Mouse (Mus musculus) granulocyte monocyte progenitor cell, adult 5-6 weeks (primary cell): ENCODE results near the gene Pabpc4. TPM values are rescaled to one million over a fixed set of nuclear protein-coding genes. Genes with fewer than 3 reads are reported as not detected.
"Not testable (repeated sequence)": the region's sequence is repeated elsewhere in the genome, so short reads cannot be mapped to it uniquely, and the experiment has no call there.

ENCODE experiments used
- ATAC-seq: replicated peaks from 2 replicates; pipeline ENCODE4 v1.8.0; 2016; ENCODE audit warnings: mild to moderate bottlenecking, moderate TSS enrichment, inconsistent platforms; ENCODE audit not compliant: poor library complexity, severe bottlenecking
- total RNA-seq, 2 experiments: library from RNA; stranded (forward) in 1 of 2; stranded (reverse) in 1 of 2; fragments of 200-712, 200-1000 nt in 1 of 2; fragments of >200 nt in 1 of 2; fragmentation: Nextera tagmentation in 1 of 2; gene quantifications; 2 replicates each; pipeline ENCODE4 v1.2.3; 2014 to 2017

The Pabpc4 gene
- total RNA-seq, 2 experiments from 2014 or later, result 93.4 to 112 TPM

- no peak for ATAC-seq
Observed at GRCm38 (mm10) chr4:123246651-123247050, 15.5 kb upstream of the Pabpc4 start.

DNA sequence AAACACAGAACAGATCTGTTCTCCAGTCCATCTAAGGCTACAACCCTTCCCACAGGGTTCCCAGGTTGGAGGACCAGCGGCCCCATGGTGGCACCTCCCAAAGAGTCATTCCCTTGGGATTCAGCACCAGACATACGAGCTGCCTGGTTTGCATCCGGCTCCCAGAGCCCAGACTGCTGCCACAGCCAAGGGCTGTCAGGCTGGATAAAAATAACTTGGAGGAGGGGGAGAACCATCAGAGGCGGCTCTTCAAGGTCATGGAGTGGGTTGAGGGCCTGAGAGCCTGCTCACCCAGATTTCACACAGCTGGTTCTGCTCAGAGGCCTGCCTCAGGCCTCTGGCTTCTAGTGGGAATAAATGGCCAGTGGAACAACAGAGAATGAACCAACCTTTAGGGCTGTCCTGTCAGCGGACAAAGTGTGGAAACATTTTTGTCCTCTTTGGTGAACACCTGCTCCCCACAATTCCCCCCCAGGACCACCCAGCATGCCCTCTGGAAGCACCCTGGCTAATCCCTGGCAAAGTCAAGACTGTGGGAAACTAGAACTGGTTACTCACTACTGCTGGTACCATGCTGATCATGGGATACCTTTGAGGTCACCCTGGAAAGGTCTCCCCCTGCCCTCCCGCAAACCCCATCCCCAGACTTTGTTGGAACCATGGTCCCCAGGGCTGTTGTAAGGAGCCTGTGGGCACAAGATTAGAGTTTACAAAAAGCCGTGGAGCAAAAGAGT, 14.8 kb upstream of the Pabpc4 start:
- no peak for ATAC-seq

DNA sequence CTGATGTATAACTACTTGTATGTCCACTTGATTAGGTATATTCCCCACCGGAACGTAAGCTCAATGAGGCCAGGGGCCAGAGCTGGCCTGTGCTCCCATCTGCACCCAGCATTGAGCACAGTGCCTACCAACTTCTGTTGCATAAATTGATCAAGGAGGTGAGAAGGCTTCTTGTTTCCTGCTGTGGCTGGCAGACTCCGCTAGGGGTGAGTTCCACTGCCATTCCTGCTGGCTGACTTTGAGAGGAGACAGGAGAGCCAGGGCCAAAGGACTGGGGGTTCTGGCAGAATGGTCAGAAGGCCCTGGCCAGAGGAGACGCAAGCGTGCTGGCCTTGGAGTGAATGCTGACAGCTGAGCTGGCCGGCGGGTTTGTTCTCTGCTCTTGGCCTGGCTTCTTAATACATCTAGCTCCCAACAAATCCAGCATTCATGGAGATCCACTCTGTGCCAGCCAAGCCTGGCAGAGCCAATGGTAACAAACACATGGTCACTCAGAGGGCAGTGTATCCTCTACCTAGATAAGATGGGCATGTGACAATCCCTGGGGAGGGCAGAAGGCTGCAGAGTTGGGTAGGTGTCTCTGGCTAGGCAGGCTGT, 13.1 kb upstream of the Pabpc4 start:
- no peak for ATAC-seq

DNA sequence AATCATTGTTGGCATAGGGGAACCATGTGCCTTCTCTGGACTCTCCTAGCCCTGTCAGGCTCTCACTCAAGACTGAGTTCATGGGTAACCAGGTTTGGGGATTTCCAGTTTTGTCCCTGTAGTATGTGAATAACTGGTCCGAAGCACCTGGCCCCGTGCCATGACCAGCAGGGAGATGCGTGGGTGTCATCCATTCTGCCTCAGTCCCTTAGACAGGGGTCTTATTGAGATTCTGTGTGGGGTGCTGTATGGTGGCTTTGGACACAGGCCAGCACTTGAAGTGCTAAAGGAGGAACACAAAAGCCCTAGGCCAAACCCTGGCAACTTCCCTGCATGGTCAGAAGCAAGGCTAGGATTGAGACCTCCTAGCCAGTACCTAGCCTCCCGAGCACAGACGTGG, 9.9 kb upstream of the Pabpc4 start:
- no peak for ATAC-seq

- peak; percentile 75 for ATAC-seq
Observed at GRCm38 (mm10) chr4:123254617-123255016, 7.5 kb upstream of the Pabpc4 start.

- ATAC-seq, result no peak
Observed at GRCm38 (mm10) chr4:123260071-123260746, 1.9 kb upstream of the Pabpc4 start.

DNA sequence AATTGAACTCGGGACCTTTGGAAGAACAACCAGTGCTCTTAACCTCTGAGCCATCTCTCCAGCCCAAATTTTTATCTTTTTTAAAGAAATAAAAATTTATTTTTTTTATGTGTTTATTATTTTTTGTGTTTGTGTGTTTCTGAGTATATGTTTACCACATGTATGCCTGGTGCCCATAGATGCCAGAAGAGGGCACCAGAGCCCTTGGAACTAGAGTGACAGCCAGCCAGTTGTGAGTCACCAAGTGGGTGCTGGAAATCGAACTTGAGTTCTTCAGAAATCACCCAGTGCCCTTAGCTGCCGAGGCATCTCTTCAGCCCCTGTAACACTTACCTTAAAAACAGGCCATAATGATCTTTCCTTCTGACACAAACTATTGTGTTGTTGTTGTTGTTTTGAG, 8.9 kb downstream of the Pabpc4 start:
- ATAC-seq, result no peak

GRCm38 (mm10) chr4:123280117-123280516, 18.0 kb downstream of the Pabpc4 start:
- ATAC-seq, result no peak

GRCm38 (mm10) chr4:123282500-123282899, 20.3 kb downstream of the Pabpc4 start:
- ATAC-seq, result peak; percentile 96

- peak; percentile 67 for ATAC-seq
Observed at GRCm38 (mm10) chr4:123282915-123283674, 20.9 kb downstream of the Pabpc4 start.

DNA sequence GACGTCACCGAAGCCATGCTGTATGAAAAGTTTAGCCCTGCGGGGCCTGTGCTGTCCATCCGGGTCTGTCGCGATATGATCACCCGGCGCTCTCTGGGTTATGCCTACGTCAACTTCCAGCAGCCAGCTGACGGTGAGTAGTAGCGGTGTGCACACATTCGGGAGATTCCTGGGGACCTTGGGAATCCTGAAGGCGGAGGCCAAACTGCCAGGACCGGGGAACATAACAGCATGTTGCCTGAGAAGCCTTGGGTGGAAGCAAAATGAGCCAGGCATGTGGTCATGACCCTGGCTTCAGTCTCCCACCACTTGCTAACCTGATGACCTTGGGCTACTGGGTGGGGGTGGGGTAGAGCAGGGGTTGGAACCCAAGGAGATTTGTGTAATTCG, 21.5 kb downstream of the Pabpc4 start:
- 0 out of 2 replicates have a peak, but pooled peaks have one; percentile 15 for ATAC-seq

DNA sequence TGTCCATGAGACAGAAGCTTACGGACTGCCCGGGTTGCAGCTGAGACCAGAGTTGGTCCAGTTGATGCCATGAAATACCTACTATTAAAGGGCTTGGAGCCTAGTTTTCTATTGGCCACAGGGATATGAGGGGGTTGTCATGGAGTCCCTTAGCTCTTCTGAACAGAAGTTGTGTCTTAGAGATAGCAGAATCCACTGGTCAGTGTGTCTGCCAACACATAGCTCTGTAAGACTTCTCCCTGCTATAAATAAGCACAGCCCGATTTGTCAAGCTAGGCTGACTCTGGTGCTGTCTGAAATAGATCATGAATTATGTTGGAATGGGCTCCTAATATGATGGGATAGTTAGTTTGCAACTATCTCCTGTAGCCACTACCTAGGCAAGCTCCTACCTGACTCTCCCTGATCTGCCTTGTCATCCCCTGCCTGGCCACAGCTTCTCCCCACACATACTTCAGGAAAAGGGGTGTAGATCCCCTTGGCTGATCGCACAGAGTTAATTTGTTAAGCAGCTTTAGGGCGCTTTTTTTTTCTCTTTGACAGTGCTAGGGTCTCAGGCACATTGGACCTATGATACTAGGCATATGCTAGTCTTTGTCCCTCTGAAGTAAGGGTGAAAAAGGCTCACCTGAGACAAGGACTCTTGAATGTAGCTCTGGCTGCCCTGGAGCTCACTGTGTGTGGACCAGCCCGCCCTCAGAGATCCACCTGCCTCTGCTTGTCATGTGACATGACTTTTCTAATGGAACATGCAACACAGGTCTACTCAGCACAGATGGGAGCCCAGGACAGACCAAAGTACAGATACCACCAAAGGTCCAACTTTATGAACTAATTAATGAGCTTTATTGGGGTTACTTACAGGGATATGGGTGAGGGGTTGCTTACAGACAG, 22.8 kb downstream of the Pabpc4 start:
- no peak for ATAC-seq

GRCm38 (mm10) chr4:123286790-123287189, 24.6 kb downstream of the Pabpc4 start:
- no peak for ATAC-seq

DNA sequence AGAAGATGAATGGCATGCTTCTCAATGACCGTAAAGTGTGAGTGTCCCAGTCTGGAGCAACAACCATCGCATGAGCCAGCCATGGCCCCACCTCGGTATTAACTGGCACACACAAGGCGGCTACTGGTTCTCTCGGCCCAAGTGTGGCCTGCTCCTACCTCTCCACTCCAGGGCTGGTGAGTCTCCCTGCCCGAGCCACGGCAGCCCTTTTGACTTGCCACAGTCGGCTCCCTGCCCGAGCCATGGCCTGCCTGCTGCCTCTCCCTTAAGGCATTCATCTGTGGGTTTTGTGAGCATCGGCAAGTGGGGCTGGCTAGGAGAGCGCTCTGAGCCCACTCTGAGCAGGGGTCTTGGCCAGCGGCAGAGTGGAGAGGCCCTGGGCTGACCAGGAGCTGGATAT, 26.9 kb downstream of the Pabpc4 start:
- ATAC-seq, result no peak

DNA sequence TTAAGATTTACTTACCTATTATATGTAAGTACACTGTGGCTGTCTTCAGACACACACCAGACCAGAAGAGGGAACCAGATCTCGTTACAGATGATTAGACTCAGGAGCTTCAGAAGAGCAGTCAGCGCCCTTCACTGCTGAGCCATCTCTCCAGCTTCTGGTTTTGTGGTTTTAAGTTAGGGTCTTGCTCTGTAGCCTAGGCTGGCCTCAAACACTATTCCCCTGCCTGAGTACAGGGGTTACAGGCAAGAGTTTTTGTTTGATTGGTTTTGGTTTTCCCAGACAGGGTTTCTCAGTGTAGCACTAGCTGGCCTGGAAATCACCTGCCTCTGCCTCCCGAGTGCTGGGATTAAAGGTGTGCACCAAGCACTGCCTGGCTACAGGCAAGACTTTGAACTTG, 30.2 kb downstream of the Pabpc4 start:
- no peak for ATAC-seq

DNA sequence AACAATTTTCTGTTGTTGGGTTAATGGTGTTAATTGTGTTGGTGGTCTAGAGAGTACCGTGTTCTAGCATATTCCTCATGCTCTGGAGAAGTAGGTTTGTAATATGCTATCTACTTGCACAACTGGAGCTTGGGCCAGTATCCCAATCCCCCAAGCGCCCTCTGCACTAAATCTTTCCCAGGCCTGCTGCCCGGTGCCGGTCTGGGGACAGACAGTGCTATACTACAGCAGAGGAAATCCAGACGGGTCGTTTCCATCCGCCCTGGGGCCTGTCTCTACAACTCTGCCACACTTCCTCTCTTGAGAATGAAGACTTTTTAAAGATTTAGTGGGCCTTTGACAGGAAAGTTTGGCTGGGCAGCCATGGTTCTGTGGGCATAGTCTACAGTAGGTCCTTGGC, 30.8 kb downstream of the Pabpc4 start:
- no peak for ATAC-seq

DNA sequence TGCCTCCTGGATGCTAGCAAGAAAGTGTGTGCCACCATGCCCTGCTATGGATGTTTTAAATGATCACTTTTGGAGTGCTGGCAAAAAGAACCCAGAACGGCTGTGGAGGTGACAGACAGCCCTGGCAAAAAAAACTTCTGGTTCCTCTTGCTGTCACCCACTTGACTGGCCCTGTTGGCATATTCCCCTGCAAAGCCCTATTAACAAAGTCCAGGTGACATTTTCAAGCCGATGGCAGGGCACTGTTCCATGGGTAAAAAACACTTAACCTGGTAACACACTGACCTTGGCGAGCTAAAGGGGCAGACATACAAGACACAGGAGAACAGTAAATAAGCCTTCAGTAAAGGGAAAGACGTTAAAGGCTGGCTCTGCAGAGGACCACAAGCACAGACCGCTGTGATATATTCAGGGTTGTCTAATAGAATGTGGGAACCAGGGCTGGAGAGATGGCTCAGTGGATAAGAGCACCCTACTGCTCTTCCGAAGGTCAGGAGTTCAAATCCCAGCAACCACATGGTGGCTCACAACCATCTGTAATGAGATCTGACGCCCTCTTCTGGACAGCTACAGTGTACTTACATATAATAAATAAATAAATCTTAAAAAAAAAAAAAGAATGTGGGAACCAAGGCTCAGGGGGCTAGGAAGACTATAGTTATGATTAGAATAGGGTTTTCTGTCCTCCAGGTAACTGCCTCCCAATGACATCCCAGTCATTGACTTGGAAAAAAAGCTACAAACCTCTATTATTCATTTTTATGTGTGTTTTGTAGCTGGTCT, 31.7 kb downstream of the Pabpc4 start:
- no peak for ATAC-seq

- not testable (repeated sequence) for ATAC-seq
Observed at GRCm38 (mm10) chr4:123295026-123295425, 32.9 kb downstream of the Pabpc4 start.

DNA sequence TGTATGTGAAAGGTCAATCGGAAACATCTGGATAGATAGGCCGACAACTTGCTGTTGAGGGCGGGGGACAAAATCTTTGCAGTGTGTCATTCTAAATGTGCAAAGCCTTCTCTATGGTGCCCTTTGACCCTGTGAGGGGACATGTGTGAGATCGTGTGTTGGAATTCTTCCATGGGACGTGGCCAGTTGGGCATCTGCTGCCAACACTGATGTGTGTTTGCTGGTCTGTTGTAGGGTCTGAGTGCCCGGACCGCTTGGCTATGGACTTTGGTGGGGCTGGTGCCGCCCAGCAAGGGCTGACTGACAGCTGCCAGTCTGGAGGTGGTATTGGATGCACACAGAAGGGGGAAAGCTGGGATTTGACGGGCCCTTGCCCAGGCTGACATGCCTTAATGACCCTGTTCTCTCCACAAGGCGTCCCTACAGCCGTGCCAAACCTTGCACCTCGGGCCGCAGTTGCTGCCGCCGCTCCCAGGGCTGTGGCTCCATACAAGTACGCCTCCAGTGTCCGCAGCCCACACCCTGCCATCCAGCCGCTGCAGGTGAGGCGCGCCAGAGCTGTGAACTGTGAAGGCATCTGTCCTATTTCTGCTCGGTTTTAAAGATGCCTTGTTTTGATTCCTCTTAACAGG, 33.5 kb downstream of the Pabpc4 start:
- ATAC-seq, result no peak
